Mouse (Mus musculus): ENCODE measurements around the gene Rbm44. TPM values are rescaled to one million over a fixed set of nuclear protein-coding genes. Genes with fewer than 3 reads are reported as not detected.

Gene Rbm44
- 0.14 and 0.17 TPM in 2 replicates for polyA plus RNA-seq (2015; fragmentation: Nextera tagmentation; extraction: Ambion mirVana)

GRCm38 (mm10) chr1:91144813-91145212, at the start of gene Rbm44:
Rbm44 (plus strand) TSS chr1:91145089.
- WGBS: 82% methylated on average over 20 of the region's 20 CpGs
- no peaks in the 10 kb centered on the region for H3K27me3 ChIP-seq
- no peak for ATAC-seq (replicated peaks)
- no peaks in the 10 kb centered on the region for H3K4me1 ChIP-seq
- no peaks in the 10 kb centered on the region for H3K36me3 ChIP-seq
- H3K27ac ChIP-seq (replicated peaks): no peak within 1 kb of the TSS
- no peaks in the 10 kb centered on the region for H3K9me3 ChIP-seq
- no peak within 1 kb of the TSS for H3K4me3 ChIP-seq
- no peak within 1 kb of the TSS for H3K4me2 ChIP-seq (replicated peaks)
- H3K9ac ChIP-seq (replicated peaks): no peak within 1 kb of the TSS

GRCm38 (mm10) chr1:91095258-91095657, 49.6 kb upstream of the Rbm44 start:
- no peaks in the 10 kb centered on the region for H3K36me3 ChIP-seq
- no peak overlapping the region for H3K9ac ChIP-seq (replicated peaks)
- WGBS: 81% methylated on average over 3 of the region's 3 CpGs
- no peaks in the 10 kb centered on the region for H3K27me3 ChIP-seq
- H3K4me2 ChIP-seq (replicated peaks): no peak overlapping the region
- ATAC-seq (replicated peaks): no peak
- H3K4me1 ChIP-seq: no peaks in the 10 kb centered on the region
- H3K4me3 ChIP-seq: no peak overlapping the region
- no peak overlapping the region for H3K27ac ChIP-seq (replicated peaks)
- no peaks in the 10 kb centered on the region for H3K9me3 ChIP-seq

- Histone ChIP-seq H3K9me3 (no peaks in the 10 kb centered on the region), H3K4me2 (replicated peaks) (no peak overlapping the region), H3K27ac (replicated peaks) (no peak overlapping the region), H3K4me3 (no peak overlapping the region), H3K27me3 (no peaks in the 10 kb centered on the region), H3K4me1 (no peaks in the 10 kb centered on the region), H3K9ac (replicated peaks) (no peak overlapping the region), H3K36me3 (no peaks in the 10 kb centered on the region)
- 64% methylated on average over 1 of the region's 1 CpGs for WGBS
- no peak for ATAC-seq (replicated peaks)
Measured at GRCm38 (mm10) chr1:91095853-91096252, 49.0 kb upstream of the Rbm44 start.

GRCm38 (mm10) chr1:91096490-91096889, 48.4 kb upstream of the Rbm44 start:
- WGBS: 72% methylated on average over 5 of the region's 5 CpGs
- H3K36me3 ChIP-seq: no peaks in the 10 kb centered on the region
- H3K27ac ChIP-seq (replicated peaks): no peak overlapping the region
- H3K4me2 ChIP-seq (replicated peaks): no peak overlapping the region
- ATAC-seq (replicated peaks): no peak
- H3K9ac ChIP-seq (replicated peaks): no peak overlapping the region
- no peaks in the 10 kb centered on the region for H3K27me3 ChIP-seq
- H3K9me3 ChIP-seq: no peaks in the 10 kb centered on the region
- H3K4me3 ChIP-seq: no peak overlapping the region
- no peaks in the 10 kb centered on the region for H3K4me1 ChIP-seq

- no peaks in the 10 kb centered on the region for H3K4me1 ChIP-seq
- no peak overlapping the region for H3K27ac ChIP-seq (replicated peaks)
- H3K4me3 ChIP-seq: no peak overlapping the region
- no peaks in the 10 kb centered on the region for H3K9me3 ChIP-seq
- no peaks in the 10 kb centered on the region for H3K27me3 ChIP-seq
- no peak overlapping the region for H3K9ac ChIP-seq (replicated peaks)
- no peaks in the 10 kb centered on the region for H3K36me3 ChIP-seq
- ATAC-seq (replicated peaks): no peak
- WGBS: 95% methylated on average over 11 of the region's 11 CpGs
- H3K4me2 ChIP-seq (replicated peaks): no peak overlapping the region
Measured at GRCm38 (mm10) chr1:91097283-91097834, 47.5 kb upstream of the Rbm44 start.

GRCm38 (mm10) chr1:91098887-91099286, 46.0 kb upstream of the Rbm44 start:
- Histone ChIP-seq H3K36me3 (no peaks in the 10 kb centered on the region), H3K4me2 (replicated peaks) (no peak overlapping the region), H3K9ac (replicated peaks) (no peak overlapping the region), H3K4me1 (no peaks in the 10 kb centered on the region), H3K4me3 (no peak overlapping the region), H3K27me3 (no peaks in the 10 kb centered on the region), H3K9me3 (no peaks in the 10 kb centered on the region), H3K27ac (replicated peaks) (no peak overlapping the region)
- no peak for ATAC-seq (replicated peaks)
- WGBS: 14% methylated on average over 6 of the region's 6 CpGs

GRCm38 (mm10) chr1:91101709-91102440, 43.0 kb upstream of the Rbm44 start:
- no peaks in the 10 kb centered on the region for H3K9me3 ChIP-seq
- no peak for ATAC-seq (replicated peaks)
- H3K9ac ChIP-seq (replicated peaks): no peak overlapping the region
- no peak overlapping the region for H3K27ac ChIP-seq (replicated peaks)
- H3K36me3 ChIP-seq: no peaks in the 10 kb centered on the region
- H3K4me1 ChIP-seq: no peaks in the 10 kb centered on the region
- H3K27me3 ChIP-seq: no peaks in the 10 kb centered on the region
- H3K4me3 ChIP-seq: no peak overlapping the region
- WGBS: 63% methylated on average over 11 of the region's 11 CpGs
- H3K4me2 ChIP-seq (replicated peaks): no peak overlapping the region

GRCm38 (mm10) chr1:91103366-91103983, 41.4 kb upstream of the Rbm44 start:
- Histone ChIP-seq H3K4me3 (no peak overlapping the region), H3K27me3 (no peaks in the 10 kb centered on the region), H3K9me3 (no peaks in the 10 kb centered on the region), H3K4me2 (replicated peaks) (no peak overlapping the region), H3K36me3 (no peaks in the 10 kb centered on the region), H3K9ac (replicated peaks) (no peak overlapping the region), H3K27ac (replicated peaks) (no peak overlapping the region), H3K4me1 (no peaks in the 10 kb centered on the region)
- ATAC-seq (replicated peaks): no peak
- WGBS: 92% methylated on average over 15 of the region's 15 CpGs

- 67% methylated on average over 5 of the region's 5 CpGs for WGBS
- no peak overlapping the region for H3K4me3 ChIP-seq
- no peak overlapping the region for H3K27ac ChIP-seq (replicated peaks)
- no peak overlapping the region for H3K4me2 ChIP-seq (replicated peaks)
- H3K27me3 ChIP-seq: no peaks in the 10 kb centered on the region
- H3K36me3 ChIP-seq: no peaks in the 10 kb centered on the region
- H3K9me3 ChIP-seq: no peaks in the 10 kb centered on the region
- no peak for ATAC-seq (replicated peaks)
- no peak overlapping the region for H3K9ac ChIP-seq (replicated peaks)
- no peaks in the 10 kb centered on the region for H3K4me1 ChIP-seq
Measured at GRCm38 (mm10) chr1:91107548-91107947, 37.3 kb upstream of the Rbm44 start.

GRCm38 (mm10) chr1:91109302-91109701, 35.6 kb upstream of the Rbm44 start:
- WGBS: 86% methylated on average over 4 of the region's 4 CpGs
- Histone ChIP-seq H3K4me2 (replicated peaks) (no peak overlapping the region), H3K27ac (replicated peaks) (no peak overlapping the region), H3K36me3 (no peaks in the 10 kb centered on the region), H3K9me3 (no peaks in the 10 kb centered on the region), H3K9ac (replicated peaks) (no peak overlapping the region), H3K4me1 (no peaks in the 10 kb centered on the region), H3K27me3 (no peaks in the 10 kb centered on the region), H3K4me3 (no peak overlapping the region)
- no peak for ATAC-seq (replicated peaks)

- no peak for ATAC-seq (replicated peaks)
- peaks cover 4% of the 10 kb centered on the region; the same call in 1 of the 2 replicates for H3K36me3 ChIP-seq
- no peak overlapping the region for H3K27ac ChIP-seq (replicated peaks)
- 92% methylated on average over 14 of the region's 14 CpGs for WGBS
- H3K4me3 ChIP-seq: no peak overlapping the region
- H3K9me3 ChIP-seq: no peaks in the 10 kb centered on the region
- H3K4me2 ChIP-seq (replicated peaks): no peak overlapping the region
- no peaks in the 10 kb centered on the region for H3K4me1 ChIP-seq
- no peaks in the 10 kb centered on the region for H3K27me3 ChIP-seq
- no peak overlapping the region for H3K9ac ChIP-seq (replicated peaks)
Measured at GRCm38 (mm10) chr1:91112171-91112570, 32.7 kb upstream of the Rbm44 start.

- Histone ChIP-seq H3K9me3 (no peaks in the 10 kb centered on the region), H3K27ac (replicated peaks) (no peak overlapping the region), H3K27me3 (no peaks in the 10 kb centered on the region), H3K4me2 (replicated peaks) (no peak overlapping the region), H3K4me1 (no peaks in the 10 kb centered on the region), H3K4me3 (no peak overlapping the region), H3K36me3 (peaks cover 4% of the 10 kb centered on the region; the same call in 1 of the 2 replicates), H3K9ac (replicated peaks) (no peak overlapping the region)
- ATAC-seq (replicated peaks): no peak
- WGBS: 95% methylated on average over 4 of the region's 4 CpGs
Measured at GRCm38 (mm10) chr1:91112606-91113005, 32.3 kb upstream of the Rbm44 start.

All from forebrain, embryonic 15.5 days (tissue).